Mouse (Mus musculus) hindbrain, embryonic 16.5 days (tissue): Measurements from ENCODE around the gene Atp2a1. TPM values are rescaled to one million over a fixed set of nuclear protein-coding genes. Genes with fewer than 3 reads are reported as not detected.
A peak's percentile ranks its signal among the peaks of the same experiment; 100 is the strongest.

Source experiments
- ATAC-seq: fragments of 200-750 bp; cut with Nextera tagmentation; 2 replicates; pipeline ENCODE4 v1.8.0; 2017; ENCODE audit warnings: moderate TSS enrichment, moderate library complexity
- H3K27ac ChIP-seq: fragments of 300-500 bp; sonication (generic); 2 replicates; pipeline ENCODE4 v1.5.1; 2014; ENCODE audit warnings: low read depth, mild to moderate bottlenecking, control low read depth, low read length, moderate library complexity
- H3K27me3 ChIP-seq: fragments of 300-500 bp; sonication (generic); replicated peaks from 2 replicates; pipeline ENCODE4 v1.6.1; 2014; ENCODE audit warnings: low read length; ENCODE audit not compliant: control insufficient read depth, insufficient read depth
- H3K36me3 ChIP-seq: fragments of 300-500 bp; sonication (generic); 2 replicates; pipeline ENCODE4 v1.6.1; 2014; ENCODE audit warnings: mild to moderate bottlenecking, low read length, moderate library complexity, mixed read lengths; ENCODE audit not compliant: control insufficient read depth, insufficient read depth
- H3K4me1 ChIP-seq: fragments of 300-500 bp; sonication (generic); 2 replicates; pipeline ENCODE4 v1.6.1; 2014; ENCODE audit warnings: low read depth, low read length; ENCODE audit not compliant: control insufficient read depth, insufficient read depth
- H3K4me2 ChIP-seq: fragments of 300-500 bp; sonication (generic); 2 replicates; pipeline ENCODE4 v1.6.1; 2014; ENCODE audit warnings: mild to moderate bottlenecking, low read length, control low read depth, moderate library complexity
- H3K4me3 ChIP-seq: fragments of 300-500 bp; sonication (generic); 2 replicates; pipeline ENCODE4 v1.5.1; 2014; ENCODE audit warnings: mild to moderate bottlenecking, low read length, control low read depth, moderate library complexity
- H3K9ac ChIP-seq: fragments of 300-500 bp; sonication (generic); 2 replicates; pipeline ENCODE4 v1.6.1; 2014; ENCODE audit warnings: low read depth, mild to moderate bottlenecking, control low read depth, low read length, moderate library complexity
- H3K9me3 ChIP-seq: fragments of 300-500 bp; sonication (generic); 2 replicates; pipeline ENCODE4 v1.6.1; 2014; ENCODE audit warnings: mild to moderate bottlenecking, low read length, moderate library complexity; ENCODE audit not compliant: control insufficient read depth
- WGBS: fragments of 180-500 bp; shearing (Covaris S2); extraction: QIAGEN DNeasy Blood & Tissue Kit; methylation state at CpG from one replicate; pipeline ENCODE4 v1.1.7; 2014; 5-methylcytosine and 5-hydroxymethylcytosine counted together
- polyA plus RNA-seq: library from polyadenylated mRNA; unstranded; fragments of >200 nt; fragmentation: Nextera tagmentation; extraction: Ambion mirVana; gene quantifications from 2 replicates; pipeline ENCODE4 v1.2.1, GENCODE M21; 2015

The Atp2a1 gene
- polyA plus RNA-seq, 1 experiment from 2014 or later: 0.56 TPM

DNA sequence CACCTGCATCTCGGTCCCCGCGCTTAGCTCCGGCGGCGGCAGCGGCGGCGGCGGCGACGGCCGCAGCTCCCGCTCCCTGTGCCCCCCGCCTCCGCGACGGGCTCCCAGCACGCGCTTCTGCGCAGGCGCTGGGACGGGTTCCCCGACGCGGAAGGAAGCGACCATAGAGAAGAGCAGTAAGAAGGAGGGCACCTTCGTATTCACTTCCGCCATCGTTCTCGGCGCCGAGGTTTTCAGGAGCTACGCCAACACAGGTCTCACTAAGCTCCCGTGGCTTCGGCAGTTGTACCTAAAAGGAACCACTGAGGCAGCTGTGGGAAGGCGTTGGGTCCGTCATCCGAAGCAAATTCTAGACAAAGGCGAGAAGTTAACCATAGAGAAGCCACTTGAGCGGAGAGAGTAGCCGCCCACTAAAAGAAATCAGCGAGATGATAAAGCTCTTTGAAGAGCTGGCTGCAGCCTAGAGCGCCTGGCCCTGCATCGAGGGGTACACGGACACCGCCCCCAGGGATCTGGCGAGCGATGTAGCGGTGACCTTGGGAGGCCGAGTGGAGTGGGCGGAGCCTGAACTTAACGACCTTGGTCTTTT is 12.2 kb upstream of the Atp2a1 start, which contains the start of gene Sh2b1:
Gene Sh2b1, minus strand, starts transcription at position 432 of the 589 bp plus-strand sequence.
- no peaks in the 10 kb centered on the region for H3K9me3 ChIP-seq
- ATAC-seq: peak; percentile 95
- WGBS: under 1% methylated on average over 53 of the region's 53 CpGs

DNA sequence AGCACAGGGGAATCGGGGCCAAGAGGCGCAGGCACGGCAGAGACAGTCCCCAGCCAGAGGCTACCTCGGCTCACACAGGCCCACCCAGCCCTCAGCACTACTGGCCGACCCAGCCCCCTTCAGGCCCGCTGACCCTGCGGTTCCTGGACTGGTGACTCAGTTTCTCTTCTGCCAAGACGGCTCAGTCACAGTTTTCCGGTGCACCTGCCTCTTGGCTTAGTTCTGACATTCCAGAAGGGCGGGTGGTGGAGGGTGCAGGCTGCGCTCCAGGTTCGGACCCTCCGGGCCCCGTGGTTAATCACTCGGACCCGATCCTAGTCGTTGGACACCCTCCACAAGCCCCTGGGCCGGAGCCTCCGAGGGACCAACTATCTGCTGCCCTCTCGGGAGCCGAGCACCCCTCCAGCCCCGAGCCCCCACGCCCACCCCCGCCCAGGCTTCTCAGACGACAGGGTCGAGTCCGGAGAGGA is 11.6 kb upstream of the Atp2a1 start:
- H3K36me3 ChIP-seq: peaks cover 22% of the 10 kb centered on the region
- ATAC-seq: peak; percentile 25
- H3K27me3 ChIP-seq: no peaks in the 10 kb centered on the region
- peak overlapping the region; percentile 97 for H3K27ac ChIP-seq
- H3K9me3 ChIP-seq: no peaks in the 10 kb centered on the region
- peak overlapping the region; percentile 96 for H3K4me2 ChIP-seq
- H3K9ac ChIP-seq: peak overlapping the region; percentile 97
- H3K4me3 ChIP-seq: peak overlapping the region; percentile 94
- peaks cover 16% of the 10 kb centered on the region for H3K4me1 ChIP-seq
- 2% methylated on average over 26 of the region's 27 CpGs for WGBS

More for the DNA sequence above, 12.2 kb upstream of the Atp2a1 start, which contains the start of gene Sh2b1:
- Histone ChIP-seq H3K27me3 (no peaks in the 10 kb centered on the region), H3K36me3 (peaks cover 20% of the 10 kb centered on the region), H3K27ac (peak within 1 kb of the TSS; percentile 97), H3K4me1 (peaks cover 16% of the 10 kb centered on the region), H3K4me2 (peak within 1 kb of the TSS; percentile 96), H3K9ac (peak within 1 kb of the TSS; percentile 97), H3K4me3 (peak within 1 kb of the TSS; percentile 94)

DNA sequence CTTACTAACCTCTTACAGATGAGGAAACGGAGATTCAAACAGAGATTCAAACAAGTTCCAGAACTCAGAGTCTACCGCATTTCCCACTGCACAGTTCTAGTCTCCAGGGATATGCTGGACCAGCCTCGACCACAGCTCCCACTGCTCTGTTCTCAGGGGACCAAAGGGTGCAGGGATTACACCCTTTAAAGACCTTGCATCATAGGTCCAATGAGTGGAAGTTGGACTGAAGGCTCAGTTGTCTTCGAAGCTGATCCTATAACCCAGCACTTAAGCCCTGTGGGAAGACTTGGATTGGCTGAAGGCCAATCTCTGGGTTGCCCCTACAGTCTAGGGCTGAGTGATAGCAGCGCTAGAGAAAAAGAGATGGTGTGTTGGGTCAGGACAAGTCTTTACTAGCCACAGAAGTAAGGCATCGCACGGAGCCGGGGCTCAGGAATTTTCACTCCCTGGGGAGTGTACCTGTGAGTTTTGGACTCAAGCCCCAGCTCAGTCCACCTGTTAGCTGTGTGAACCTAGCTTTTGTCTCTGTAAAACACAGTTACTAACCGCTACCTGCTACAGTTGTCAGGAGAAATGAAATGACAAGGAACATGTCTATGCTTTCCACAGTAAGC is 10.7 kb upstream of the Atp2a1 start:
- Histone ChIP-seq H3K27me3 (no peaks in the 10 kb centered on the region), H3K4me1 (peaks cover 16% of the 10 kb centered on the region), H3K4me2 (peak overlapping the region; percentile 96), H3K4me3 (peak overlapping the region; percentile 94), H3K9ac (peak overlapping the region; percentile 97), H3K9me3 (no peaks in the 10 kb centered on the region), H3K27ac (no peak overlapping the region), H3K36me3 (peaks cover 28% of the 10 kb centered on the region)
- 88% methylated on average over 9 of the region's 9 CpGs for WGBS
- ATAC-seq: no peak

DNA sequence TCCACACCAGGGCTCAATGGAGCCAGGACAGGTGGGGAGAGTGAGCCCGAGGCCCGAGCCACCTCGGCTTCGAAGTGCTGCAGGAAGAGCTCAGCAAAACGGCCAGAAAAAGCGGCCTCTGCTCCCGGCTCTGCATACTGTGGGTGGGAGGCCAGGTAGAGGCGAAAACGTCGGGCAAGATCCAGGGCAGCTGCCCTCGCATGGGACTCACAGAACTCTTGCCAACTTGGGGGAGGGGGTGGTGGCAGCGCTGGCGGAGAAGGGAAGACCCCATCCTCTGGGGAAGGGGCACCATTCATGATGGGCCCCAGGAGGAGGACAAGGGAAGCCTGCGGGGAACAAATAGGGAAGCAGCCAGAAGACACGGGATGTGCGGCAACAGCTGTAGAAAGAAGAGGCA is 9.8 kb upstream of the Atp2a1 start:
- H3K36me3 ChIP-seq: peaks cover 35% of the 10 kb centered on the region
- H3K9ac ChIP-seq: no peak overlapping the region
- WGBS: 90% methylated on average over 16 of the region's 16 CpGs
- H3K4me2 ChIP-seq: no peak overlapping the region
- H3K4me1 ChIP-seq: peaks cover 16% of the 10 kb centered on the region
- no peak overlapping the region for H3K27ac ChIP-seq
- H3K4me3 ChIP-seq: no peak overlapping the region
- H3K27me3 ChIP-seq: no peaks in the 10 kb centered on the region
- no peaks in the 10 kb centered on the region for H3K9me3 ChIP-seq
- no peak for ATAC-seq

DNA sequence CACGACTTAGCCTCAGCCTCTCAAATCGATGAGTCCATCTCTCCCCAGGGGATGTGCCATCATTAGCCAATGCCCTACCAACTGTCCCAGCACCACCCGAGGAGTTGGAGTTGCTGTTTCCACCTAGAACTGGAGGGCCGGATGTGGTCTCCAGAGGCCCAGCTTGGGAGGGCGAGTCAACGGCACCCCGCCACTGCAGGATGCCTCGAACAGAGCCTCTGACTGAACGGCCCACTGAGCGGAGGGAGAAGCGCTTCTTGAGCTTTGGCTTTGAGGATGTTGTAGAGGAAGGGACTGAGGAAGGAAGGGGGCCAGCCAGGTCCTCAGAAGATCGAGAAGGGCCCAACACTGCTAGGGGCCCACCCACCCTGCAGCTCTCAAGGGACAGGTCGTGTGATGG is 9.4 kb upstream of the Atp2a1 start:
- Histone ChIP-seq H3K27me3 (no peaks in the 10 kb centered on the region), H3K9me3 (no peaks in the 10 kb centered on the region), H3K27ac (no peak overlapping the region), H3K9ac (no peak overlapping the region), H3K4me1 (peaks cover 16% of the 10 kb centered on the region), H3K4me2 (no peak overlapping the region), H3K4me3 (no peak overlapping the region), H3K36me3 (peaks cover 39% of the 10 kb centered on the region)
- 91% methylated on average over 13 of the region's 13 CpGs for WGBS
- no peak for ATAC-seq

DNA sequence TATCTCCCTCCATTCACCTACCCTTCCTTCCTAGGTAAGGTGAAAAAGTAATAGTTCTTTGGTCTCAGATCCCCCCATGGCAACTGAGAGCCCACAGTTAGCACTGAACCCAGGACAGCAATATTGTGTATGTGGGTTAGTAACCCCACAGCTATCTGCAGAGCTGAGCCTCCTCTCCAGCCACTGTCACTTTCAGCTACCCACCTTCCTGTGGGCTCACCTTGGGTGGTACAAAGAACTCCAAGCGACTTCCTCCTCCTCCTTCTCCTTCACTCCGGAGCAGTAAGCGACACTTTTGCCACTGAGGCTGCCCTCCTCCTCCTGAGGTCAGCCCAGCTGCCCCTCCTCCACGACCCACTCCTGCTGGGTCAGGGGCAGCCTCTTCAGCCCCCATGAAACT is 8.9 kb upstream of the Atp2a1 start:
- Histone ChIP-seq H3K4me3 (no peak overlapping the region), H3K27me3 (no peaks in the 10 kb centered on the region), H3K4me2 (no peak overlapping the region), H3K27ac (no peak overlapping the region), H3K36me3 (peaks cover 44% of the 10 kb centered on the region), H3K9ac (no peak overlapping the region), H3K9me3 (no peaks in the 10 kb centered on the region), H3K4me1 (peaks cover 16% of the 10 kb centered on the region)
- ATAC-seq: no peak
- 92% methylated on average over 4 of the region's 4 CpGs for WGBS

DNA sequence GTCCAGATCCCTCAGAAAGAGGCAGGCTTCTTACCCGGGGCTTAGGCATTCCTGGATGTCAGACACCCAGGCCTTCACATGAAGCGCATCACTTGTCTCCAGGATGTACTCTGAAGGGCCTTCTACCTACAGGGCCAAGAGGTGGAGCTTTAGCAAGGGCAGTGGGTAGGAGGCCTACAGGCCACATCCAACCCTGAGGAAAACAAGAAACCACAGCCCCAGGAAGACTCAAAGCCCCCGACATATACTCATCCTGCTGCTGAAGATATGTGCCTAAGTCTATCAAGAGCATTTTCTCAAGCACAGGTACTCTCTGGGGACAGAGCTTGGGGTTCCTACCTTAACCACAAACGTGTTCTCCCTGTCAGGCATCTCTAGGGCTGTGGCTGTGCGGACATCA is 8.5 kb upstream of the Atp2a1 start:
- Histone ChIP-seq H3K36me3 (peaks cover 48% of the 10 kb centered on the region), H3K4me1 (peaks cover 16% of the 10 kb centered on the region), H3K9me3 (no peaks in the 10 kb centered on the region), H3K9ac (no peak overlapping the region), H3K27me3 (no peaks in the 10 kb centered on the region), H3K4me2 (no peak overlapping the region), H3K4me3 (no peak overlapping the region), H3K27ac (no peak overlapping the region)
- no peak for ATAC-seq
- 86% methylated on average over 5 of the region's 5 CpGs for WGBS

DNA sequence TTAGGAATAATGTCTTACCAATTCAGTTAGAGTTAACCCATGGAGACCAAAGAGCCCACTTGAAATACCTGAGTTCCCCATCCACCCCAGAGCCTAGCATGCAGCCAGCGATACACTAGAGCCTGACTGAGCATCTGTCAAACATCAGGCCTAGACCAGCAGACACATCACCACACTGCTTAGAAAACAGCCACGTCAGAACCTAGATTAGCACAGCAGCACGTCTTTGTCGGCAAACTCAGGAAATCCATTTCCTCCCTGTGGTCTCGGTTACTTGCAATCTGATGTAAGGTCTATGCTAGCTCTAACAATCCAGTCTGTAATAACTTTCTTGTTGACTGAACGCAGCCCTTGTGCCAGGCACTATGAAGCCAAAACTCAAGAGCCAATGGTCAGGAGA is 7.2 kb upstream of the Atp2a1 start:
- H3K36me3 ChIP-seq: peaks cover 52% of the 10 kb centered on the region
- H3K27ac ChIP-seq: no peak overlapping the region
- H3K27me3 ChIP-seq: no peaks in the 10 kb centered on the region
- H3K9ac ChIP-seq: no peak overlapping the region
- 89% methylated on average over 6 of the region's 6 CpGs for WGBS
- no peak for ATAC-seq
- no peaks in the 10 kb centered on the region for H3K9me3 ChIP-seq
- no peak overlapping the region for H3K4me3 ChIP-seq
- H3K4me1 ChIP-seq: peaks cover 13% of the 10 kb centered on the region
- H3K4me2 ChIP-seq: no peak overlapping the region

DNA sequence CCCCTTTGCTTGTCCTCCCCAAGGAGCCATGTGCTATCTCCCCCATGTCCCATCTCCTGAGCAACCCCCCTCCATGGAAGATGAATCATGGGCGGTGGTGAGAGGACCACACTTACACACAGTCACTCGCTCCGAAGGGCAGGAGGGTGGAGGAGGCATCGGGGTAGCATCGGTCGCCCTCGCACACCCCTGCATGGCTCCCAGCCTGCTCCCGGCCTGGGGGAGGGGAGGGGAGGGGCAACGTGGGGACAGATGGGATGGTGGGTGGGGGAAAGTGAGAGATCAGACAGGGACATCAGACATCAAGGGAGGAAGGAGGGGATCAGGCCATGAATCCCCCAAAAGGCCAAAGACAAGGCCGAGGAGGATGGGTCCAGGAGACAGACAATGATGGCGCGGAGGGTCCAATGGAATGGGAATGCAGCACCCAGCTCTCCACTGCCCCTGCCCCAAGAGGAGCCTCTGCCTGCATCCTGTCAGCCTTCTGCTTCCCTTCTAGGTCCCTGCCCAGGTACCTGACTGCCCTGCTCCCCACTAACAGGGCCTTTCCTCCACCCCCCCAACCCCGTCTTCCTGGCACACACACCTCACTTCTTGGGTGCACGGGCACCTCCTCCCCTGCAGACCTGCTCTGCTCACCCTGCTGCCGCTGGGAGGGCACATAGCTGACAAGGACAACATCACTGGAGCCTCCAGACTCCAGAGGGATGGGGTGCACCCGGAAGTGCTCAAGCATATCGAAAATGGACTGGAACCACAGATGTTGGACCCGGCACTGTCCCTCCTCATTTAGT is 5.1 kb upstream of the Atp2a1 start:
- WGBS: 88% methylated on average over 16 of the region's 18 CpGs
- Histone ChIP-seq H3K36me3 (peaks cover 52% of the 10 kb centered on the region), H3K27ac (no peak overlapping the region)

More for the DNA sequence above, 5.1 kb upstream of the Atp2a1 start:
- Histone ChIP-seq H3K27me3 (no peaks in the 10 kb centered on the region), H3K9me3 (no peaks in the 10 kb centered on the region), H3K4me3 (no peak overlapping the region), H3K4me2 (no peak overlapping the region), H3K4me1 (peaks cover under 1% of the 10 kb centered on the region; the same call in 1 of the 2 replicates), H3K9ac (no peak overlapping the region; the same call in 1 of the 2 replicates)
- ATAC-seq: no peak
